Mouse (Mus musculus): Measurements from ENCODE around the gene Mbd4.
A peak's percentile ranks its signal among the peaks of the same experiment; 100 is the strongest.

Gene Mbd4

GRCm38 (mm10) chr6:115811606-115812005 is 41.6 kb downstream of the Mbd4 start:
- no peak for DNase-seq (ENCODE audit: low read depth, low spot score)

GRCm38 (mm10) chr6:115808488-115809231 is 44.5 kb downstream of the Mbd4 start, which contains the start of gene Rpl32:
Rpl32 (minus strand) TSS chr6:115808747.
- DNase-seq (ENCODE audit: low read depth, low spot score): peak; percentile 81

GRCm38 (mm10) chr6:115808196-115808487 is 45.0 kb downstream of the Mbd4 start:
- no peak for DNase-seq (ENCODE audit: low read depth, low spot score)

GRCm38 (mm10) chr6:115807464-115808195 is 45.5 kb downstream of the Mbd4 start:
- DNase-seq (ENCODE audit: low read depth, low spot score): no peak

GRCm38 (mm10) chr6:115804432-115805192 is 48.6 kb downstream of the Mbd4 start:
- DNase-seq (ENCODE audit: low read depth, low spot score): no peak

GRCm38 (mm10) chr6:115803541-115804382 is 49.4 kb downstream of the Mbd4 start:
- DNase-seq (ENCODE audit: low read depth, low spot score): peak; percentile 52

GRCm38 (mm10) chr6:115801811-115802210 is 51.4 kb downstream of the Mbd4 start:
- DNase-seq (ENCODE audit: low read depth, low spot score): no peak

GRCm38 (mm10) chr6:115792691-115793215 is 60.4 kb downstream of the Mbd4 start:
- no peak for DNase-seq (ENCODE audit: low read depth, low spot score)

GRCm38 (mm10) chr6:115791842-115792686 is 61.1 kb downstream of the Mbd4 start:
- DNase-seq (ENCODE audit: low read depth, low spot score): no peak

- DNase-seq (ENCODE audit: low read depth, low spot score): no peak
These were observed 62.2 kb downstream of the Mbd4 start for GRCm38 (mm10) chr6:115791016-115791415.

Measured in embryo, embryonic 11.5 days (tissue).